Mouse (Mus musculus): ENCODE measurements around the gene Det1.

The Det1 gene

GRCm38 (mm10) chr7:78854051-78854450 lies 7.0 kb upstream of the Det1 start:
- DNase-seq (ENCODE audit: low spot score in 2 of 2) = no peak

GRCm38 (mm10) chr7:78846066-78846716 lies 872 bp downstream of the Det1 start:
- DNase-seq (ENCODE audit: low spot score in 2 of 2) = no peak

- DNase-seq (ENCODE audit: low spot score in 2 of 2) = no peak
Measured at GRCm38 (mm10) chr7:78841601-78842000, 5.5 kb downstream of the Det1 start.

DNA sequence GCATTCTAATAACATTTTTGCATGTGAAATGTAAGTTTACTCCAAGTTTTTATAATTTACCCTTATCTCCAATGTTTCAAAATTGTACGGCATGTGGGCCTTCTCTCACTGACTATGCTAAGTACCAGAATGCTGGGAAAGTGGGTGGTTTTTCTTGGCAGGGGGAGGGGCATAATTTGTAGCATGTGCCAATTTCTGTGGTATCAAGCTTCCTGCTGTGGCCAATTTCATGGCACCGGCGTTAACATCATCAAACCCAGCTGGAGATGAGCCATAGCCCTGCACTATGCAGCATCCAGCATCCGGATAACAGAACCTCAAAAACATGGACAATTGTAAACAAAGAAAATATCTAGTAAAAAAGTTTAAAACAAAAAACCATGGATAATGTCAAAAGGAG lies 9.8 kb downstream of the Det1 start:
- DNase-seq (ENCODE audit: low spot score in 2 of 2) = no peak

DNA sequence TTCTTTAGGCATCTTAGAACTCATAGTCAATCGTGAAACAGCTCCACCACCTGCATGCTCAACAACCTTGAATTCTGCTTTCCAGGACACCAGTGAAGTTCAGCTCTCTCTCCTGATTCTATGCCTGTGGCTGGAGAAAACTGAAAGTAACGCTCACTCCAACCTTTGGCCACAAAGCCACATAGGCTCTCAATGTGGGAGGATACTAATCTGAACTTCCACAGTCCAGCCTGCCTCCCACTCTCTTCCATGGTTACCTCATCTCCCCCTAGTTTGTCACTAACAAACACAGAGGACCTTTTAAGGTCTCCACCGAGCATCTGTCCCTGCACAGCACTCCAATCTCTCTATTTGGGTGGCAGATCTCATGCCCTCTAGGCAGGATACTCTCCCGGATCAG lies 11.4 kb downstream of the Det1 start:
- DNase-seq (ENCODE audit: low spot score in 2 of 2) = no peak

DNA sequence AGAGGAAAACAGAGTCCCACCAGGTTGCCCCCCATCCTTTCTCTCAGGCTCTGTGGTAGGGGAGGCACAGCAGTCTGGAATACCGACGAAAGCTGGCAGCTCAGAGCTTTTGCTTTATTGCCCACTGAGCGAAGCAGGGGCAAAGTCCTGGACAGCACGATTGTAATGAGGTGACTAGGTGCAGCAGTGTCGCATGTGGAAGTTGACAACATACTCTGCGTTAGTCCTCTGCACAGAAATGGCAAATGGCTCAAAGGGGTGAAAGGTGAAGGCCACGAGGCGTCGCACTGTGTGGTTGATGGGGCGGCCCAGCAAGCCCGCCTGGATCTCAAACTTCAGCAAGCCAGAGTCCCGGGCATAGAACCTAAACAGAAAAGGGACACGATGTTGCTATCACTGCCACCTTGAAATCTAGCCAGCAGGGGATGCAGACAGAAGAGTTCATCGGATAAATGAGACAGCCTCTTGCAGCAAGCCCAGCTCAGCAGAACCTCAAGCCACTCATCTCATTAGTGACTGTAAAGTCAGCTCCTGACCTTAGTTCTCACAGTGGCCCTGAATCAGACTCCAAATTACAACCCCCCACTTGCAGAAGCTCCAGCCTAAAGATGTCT lies 19.2 kb downstream of the Det1 start:
- no peak for DNase-seq (ENCODE audit: low spot score in 2 of 2)

GRCm38 (mm10) chr7:78826682-78827385 lies 20.2 kb downstream of the Det1 start:
- no peak for DNase-seq (ENCODE audit: low spot score in 2 of 2)

GRCm38 (mm10) chr7:78818336-78818735 lies 28.7 kb downstream of the Det1 start:
- no peak for DNase-seq (ENCODE audit: low spot score in 2 of 2)

DNA sequence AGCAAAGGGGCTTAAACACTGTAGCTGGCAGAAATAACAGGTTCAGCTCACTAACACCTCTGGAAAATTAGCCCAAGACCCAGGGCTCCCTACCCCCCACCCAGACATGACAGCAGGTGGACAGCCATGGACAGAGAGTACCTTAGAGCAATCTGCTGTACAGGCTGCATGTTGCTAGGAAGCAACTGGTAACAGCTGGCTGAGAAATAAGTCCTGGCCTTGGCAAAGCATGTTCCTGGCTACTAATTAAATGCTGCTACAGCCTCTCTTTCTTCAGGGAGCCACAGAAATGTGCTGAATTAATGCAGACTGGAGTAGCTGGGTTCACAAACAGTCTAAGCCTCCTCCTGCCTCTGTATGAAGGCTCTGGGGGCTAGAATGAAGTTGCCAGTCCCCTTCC lies 32.3 kb downstream of the Det1 start:
- DNase-seq (ENCODE audit: low spot score in 2 of 2) = no peak

GRCm38 (mm10) chr7:78813791-78814190 lies 33.3 kb downstream of the Det1 start:
- DNase-seq (ENCODE audit: low spot score in 2 of 2) = no peak

- no peak for DNase-seq (ENCODE audit: low spot score in 2 of 2)
Measured at GRCm38 (mm10) chr7:78807192-78807591, 39.9 kb downstream of the Det1 start.

DNA sequence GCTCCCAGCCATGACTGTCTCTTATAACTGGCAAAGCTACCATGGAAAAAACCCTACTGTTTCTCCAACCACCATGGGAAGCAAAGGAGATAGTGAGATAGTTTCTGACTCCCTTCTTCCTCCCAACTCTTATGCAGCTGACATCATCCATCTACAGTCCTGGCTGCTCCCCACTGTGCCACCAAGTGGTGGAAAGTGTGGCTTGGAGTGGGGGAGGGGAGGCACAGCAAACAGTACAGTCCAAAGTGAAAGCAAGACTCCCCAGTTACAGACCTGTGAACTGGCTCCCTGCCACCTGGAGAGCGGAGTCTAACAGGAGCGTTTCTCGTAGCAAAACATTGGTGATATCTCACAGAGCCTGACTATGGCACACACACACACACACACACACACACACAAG lies 43.2 kb downstream of the Det1 start:
- DNase-seq (ENCODE audit: low spot score in 2 of 2) = no peak

GRCm38 (mm10) chr7:78799730-78800496 lies 47.1 kb downstream of the Det1 start:
- no peak for DNase-seq (ENCODE audit: low spot score in 2 of 2)

GRCm38 (mm10) chr7:78797843-78798455 lies 49.1 kb downstream of the Det1 start:
- DNase-seq (ENCODE audit: low spot score in 2 of 2) = peak; percentile 67 to 78

DNA sequence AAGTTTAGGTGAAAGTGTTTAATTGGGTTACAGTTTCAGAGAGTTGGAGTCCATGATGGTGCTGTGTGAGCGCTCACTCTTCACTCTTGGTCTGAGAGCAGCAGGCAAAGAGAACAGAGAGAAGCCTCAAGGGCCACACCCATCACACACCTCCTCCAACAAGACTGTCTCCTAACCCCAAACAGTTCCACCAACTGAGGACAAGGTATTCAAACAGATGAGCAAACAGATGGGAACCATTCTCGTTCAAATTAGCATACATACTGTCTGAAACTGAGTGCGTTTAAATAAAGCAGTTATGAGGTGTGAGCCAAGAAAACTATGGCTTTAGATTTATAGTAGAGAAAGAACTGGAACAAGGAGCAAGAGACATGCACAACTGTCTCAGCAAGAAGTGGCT lies 50.4 kb downstream of the Det1 start:
- DNase-seq (ENCODE audit: low spot score in 2 of 2) = no peak

GRCm38 (mm10) chr7:78794571-78795092 lies 52.4 kb downstream of the Det1 start:
- no peak for DNase-seq (ENCODE audit: low spot score in 2 of 2)

DNA sequence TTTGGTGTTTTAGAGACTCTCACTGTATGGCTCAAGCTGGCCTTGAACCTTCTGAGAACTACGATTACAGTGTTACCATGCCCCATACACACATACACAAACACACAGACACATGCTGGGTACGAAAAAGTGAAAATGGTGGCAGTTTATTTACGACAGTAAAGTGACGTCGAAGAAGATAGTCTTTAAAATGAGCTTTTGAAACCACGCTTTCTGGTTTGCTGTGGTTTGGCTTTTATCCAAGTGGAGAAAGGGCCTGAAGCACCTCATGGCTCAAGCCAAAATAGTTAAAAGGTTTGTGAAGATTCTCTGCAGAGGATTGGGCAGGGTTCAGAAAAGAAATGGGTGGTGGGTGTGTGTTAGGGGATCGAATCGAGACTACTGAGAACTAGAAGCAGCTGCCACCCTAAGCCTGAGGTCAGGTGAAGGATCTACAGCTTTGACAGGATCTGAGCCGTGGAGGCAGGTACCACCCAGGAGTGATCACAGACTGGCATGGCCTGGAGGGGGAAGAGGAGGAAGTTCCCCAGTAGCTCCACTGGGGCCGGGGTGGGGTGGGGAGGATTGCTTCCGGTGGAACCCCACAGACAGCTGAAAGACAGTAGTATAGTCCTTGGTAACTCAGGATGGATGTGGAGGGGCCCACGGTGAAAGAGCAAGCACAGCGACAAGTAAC lies 53.0 kb downstream of the Det1 start:
- no peak for DNase-seq (ENCODE audit: low spot score in 2 of 2)

- peak; percentile 68 to 75 for DNase-seq (ENCODE audit: low spot score in 2 of 2)
Measured at GRCm38 (mm10) chr7:78791359-78792222, 55.5 kb downstream of the Det1 start.

GRCm38 (mm10) chr7:78787793-78788380 lies 59.2 kb downstream of the Det1 start:
- DNase-seq (ENCODE audit: low spot score in 2 of 2) = peak; percentile 51 to 57

DNA sequence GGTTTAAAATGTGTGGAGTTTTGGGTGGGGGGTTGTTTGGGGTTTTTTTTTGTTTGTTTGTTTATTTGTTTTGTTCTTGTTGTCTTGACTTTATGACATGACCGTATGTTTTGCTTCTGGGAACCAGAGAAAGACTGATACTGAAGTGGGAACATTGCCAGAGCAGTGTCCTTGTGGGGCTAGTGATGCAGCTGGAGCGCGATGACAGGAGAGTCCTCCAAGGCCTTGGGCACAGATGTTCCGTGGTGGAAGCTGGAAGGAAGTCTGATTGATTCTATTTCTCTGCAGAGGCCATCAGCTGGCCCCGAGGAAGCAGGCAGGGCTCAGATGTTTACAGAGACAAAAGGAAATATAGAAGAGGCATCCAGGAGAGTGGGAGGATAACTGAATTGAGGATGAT lies 61.2 kb downstream of the Det1 start:
- no peak for DNase-seq (ENCODE audit: low spot score in 2 of 2)

Data from right cerebral cortex, adult 2 months (tissue).